Mouse (Mus musculus) CH12.LX (cell line): Measurements from ENCODE around the gene Thoc3. TPM values are rescaled to one million over a fixed set of nuclear protein-coding genes. Genes with fewer than 3 reads are reported as not detected.
A peak's percentile ranks its signal among the peaks of the same experiment; 100 is the strongest.

Experiments used
- DNase-seq: peaks from one replicate; pipeline ENCODE4 v3.0.0-alpha.2; 2013; ENCODE audit errors: extremely low read depth
- H3K27ac ChIP-seq: 2 replicates; pipeline ENCODE4 v1.5.1; 2012; ENCODE audit warnings: low read depth, mild to moderate bottlenecking, control low read depth, moderate library complexity; ENCODE audit not compliant: insufficient read depth
- H3K27me3 ChIP-seq: replicated peaks from 2 replicates; pipeline ENCODE3; 2012; ENCODE audit warnings: inconsistent platforms
- H3K36me3 ChIP-seq, 2 experiments: replicated peaks in 1 of 2; 2 replicates each; pipeline versions ENCODE3 to v1.6.1; 2012; ENCODE audit warnings: inconsistent platforms in 1 of 2, low read length in 1 of 2, mild to moderate bottlenecking in 1 of 2, mixed read lengths in 1 of 2, moderate library complexity in 1 of 2; ENCODE audit not compliant: control insufficient read depth in 1 of 2, insufficient read depth in 1 of 2
- H3K4me1 ChIP-seq, 2 experiments: 2 replicates each; pipeline ENCODE4 v1.6.1; 2012; ENCODE audit warnings: inconsistent platforms in 1 of 2, moderate library complexity in 1 of 2; ENCODE audit not compliant: insufficient read depth in 2 of 2, control insufficient read depth in 1 of 2
- H3K4me2 ChIP-seq: 2 replicates; pipeline ENCODE4 v1.6.1; 2012; ENCODE audit warnings: low read depth, mild to moderate bottlenecking, control low read depth; ENCODE audit not compliant: poor library complexity, insufficient read depth, severe bottlenecking
- H3K4me3 ChIP-seq, 3 experiments: fragments of 150-350 bp in 1 of 3; sonication (generic) in 1 of 3; replicated peaks in 1 of 3; 2 replicates each; pipeline versions ENCODE3 to v1.5.1; 2011 to 2012; ENCODE audit warnings: low read depth in 2 of 3, low read length in 2 of 3, mild to moderate bottlenecking in 2 of 3, moderate library complexity in 2 of 3, control low read depth in 1 of 3, improper control_type of control experiment in 1 of 3, inconsistent platforms in 1 of 3, mixed read lengths in 1 of 3; ENCODE audit not compliant: poor library complexity in 1 of 3
- H3K79me2 ChIP-seq: replicated peaks from 2 replicates; pipeline ENCODE4 v1.6.1; 2012; ENCODE audit warnings: mild to moderate bottlenecking, moderate library complexity; ENCODE audit not compliant: control insufficient read depth, poor library complexity, insufficient read depth, severe bottlenecking; ENCODE audit errors: extremely low read depth
- H3K9ac ChIP-seq: 2 replicates; pipeline ENCODE4 v1.6.1; 2012; ENCODE audit warnings: low read depth, mild to moderate bottlenecking, control low read depth, moderate library complexity; ENCODE audit not compliant: insufficient read depth
- H3K9me3 ChIP-seq: replicated peaks from 2 replicates; pipeline ENCODE3; 2012; ENCODE audit warnings: low read length, inconsistent platforms, mixed read lengths
- CHD1 ChIP-seq: IDR thresholded peaks from 2 replicates; pipeline ENCODE4 v1.6.1; 2012; ENCODE audit warnings: low read depth, low read length, improper control_type of control experiment, inconsistent platforms
- CTCF ChIP-seq, 2 experiments: IDR thresholded peaks in 1 of 2; conservative IDR thresholded peaks in 1 of 2; 2 replicates each; pipeline ENCODE4 v1.5.1; 2011 to 2012; ENCODE audit warnings: low read depth in 2 of 2, low read length in 2 of 2, improper control_type of control experiment in 1 of 2, inconsistent platforms in 1 of 2, mild to moderate bottlenecking in 1 of 2, moderate library complexity in 1 of 2
- E2F4 ChIP-seq: IDR thresholded peaks from 2 replicates; pipeline ENCODE4 v1.6.1; 2011; ENCODE audit warnings: low read depth, low read length, improper control_type of control experiment; ENCODE audit not compliant: insufficient replicate concordance
- ELF1 ChIP-seq: IDR thresholded peaks from 2 replicates; pipeline ENCODE4 v1.6.1; 2014; ENCODE audit warnings: low read depth, mild to moderate bottlenecking, inconsistent platforms, low read length, improper control_type of control experiment
- EP300 ChIP-seq: IDR thresholded peaks from 2 replicates; pipeline ENCODE4 v1.6.1; 2011; ENCODE audit warnings: low read length, improper control_type of control experiment
- ETS1 ChIP-seq: conservative IDR thresholded peaks from 2 replicates; pipeline ENCODE4 v1.6.1; 2012; ENCODE audit warnings: low read depth, mild to moderate bottlenecking, inconsistent platforms, low read length, improper control_type of control experiment, moderate library complexity
- HCFC1 ChIP-seq: IDR thresholded peaks from 2 replicates; pipeline ENCODE4 v1.6.1; 2012; ENCODE audit warnings: low read depth, mild to moderate bottlenecking, inconsistent platforms, low read length, improper control_type of control experiment
- IRF4 ChIP-seq: IDR thresholded peaks from 2 replicates; pipeline ENCODE4 v1.6.1; 2014; ENCODE audit warnings: low read depth, mild to moderate bottlenecking, inconsistent platforms, low read length, improper control_type of control experiment
- JUN ChIP-seq: IDR thresholded peaks from 2 replicates; pipeline ENCODE4 v1.6.1; 2011; ENCODE audit warnings: low read depth, mild to moderate bottlenecking, low read length, improper control_type of control experiment, moderate library complexity; ENCODE audit not compliant: insufficient read depth
- KAT2A ChIP-seq: IDR thresholded peaks from 2 replicates; pipeline ENCODE4 v1.6.1; 2012; ENCODE audit warnings: low read length, improper control_type of control experiment, inconsistent platforms; ENCODE audit not compliant: insufficient replicate concordance
- MAX ChIP-seq: IDR thresholded peaks from 2 replicates; pipeline ENCODE4 v1.6.1; 2011; ENCODE audit warnings: low read length, improper control_type of control experiment
- MAZ ChIP-seq: IDR thresholded peaks from 2 replicates; pipeline ENCODE4 v1.6.1; 2012; ENCODE audit warnings: low read depth, mild to moderate bottlenecking, inconsistent platforms, low read length, improper control_type of control experiment, moderate library complexity
- MEF2A ChIP-seq: IDR thresholded peaks from 2 replicates; pipeline ENCODE4 v1.6.1; 2014; ENCODE audit warnings: low read depth, mild to moderate bottlenecking, inconsistent platforms, low read length, improper control_type of control experiment, borderline replicate concordance
- NRF1 ChIP-seq: IDR thresholded peaks from 2 replicates; pipeline ENCODE4 v1.6.1; 2014; ENCODE audit warnings: low read depth, mild to moderate bottlenecking, inconsistent platforms, low read length, improper control_type of control experiment, moderate library complexity
- PAX5 ChIP-seq: IDR thresholded peaks from 2 replicates; pipeline ENCODE4 v1.6.1; 2012; ENCODE audit warnings: low read length, inconsistent platforms, mixed read lengths
- RAD21 ChIP-seq: IDR thresholded peaks from 2 replicates; pipeline ENCODE4 v1.6.1; 2011; ENCODE audit warnings: low read depth, mild to moderate bottlenecking, low read length, improper control_type of control experiment, moderate library complexity
- RCOR1 ChIP-seq: conservative IDR thresholded peaks from 2 replicates; pipeline ENCODE4 v1.6.1; 2012; ENCODE audit warnings: low read depth, mild to moderate bottlenecking, inconsistent platforms, low read length, improper control_type of control experiment
- SIN3A ChIP-seq: IDR thresholded peaks from 2 replicates; pipeline ENCODE4 v1.6.1; 2012; ENCODE audit warnings: low read length, improper control_type of control experiment, inconsistent platforms
- SMC3 ChIP-seq: IDR thresholded peaks from 2 replicates; pipeline ENCODE4 v1.6.1; 2011; ENCODE audit warnings: low read depth, low read length, improper control_type of control experiment
- TBP ChIP-seq: conservative IDR thresholded peaks from 2 replicates; pipeline ENCODE4 v1.6.1; 2011; ENCODE audit warnings: low read depth, low read length, improper control_type of control experiment
- TCF12 ChIP-seq: IDR thresholded peaks from 2 replicates; pipeline ENCODE4 v1.6.1; 2014; ENCODE audit warnings: low read depth, mild to moderate bottlenecking, inconsistent platforms, low read length, improper control_type of control experiment
- USF1 ChIP-seq: IDR thresholded peaks from 2 replicates; pipeline ENCODE4 v1.6.1; 2014; ENCODE audit warnings: low read depth, mild to moderate bottlenecking, inconsistent platforms, low read length, improper control_type of control experiment
- USF2 ChIP-seq: conservative IDR thresholded peaks from 2 replicates; pipeline ENCODE4 v1.6.1; 2011; ENCODE audit warnings: low read depth, low read length, improper control_type of control experiment
- ZNF384 ChIP-seq: IDR thresholded peaks from 2 replicates; pipeline ENCODE4 v1.6.1; 2012; ENCODE audit warnings: low read depth, low read length, improper control_type of control experiment, inconsistent platforms
- dilution Hi-C: fragments of 300-500 bp; cut with MboI; formaldehyde crosslinking; loops from 2 replicates; pipeline ENCODE4 v1.14.3; 2020; ENCODE audit warnings: low sequenced_read_pairs; ENCODE audit not compliant: extremely low pct_unique_long_range_greater_than_20kb, extremely low pct_ligation_motif_present
- in situ Hi-C: fragments of 300-500 bp; cut with MboI; formaldehyde crosslinking; loops from 3 replicates; pipeline ENCODE4 v1.14.3; 2019; ENCODE audit warnings: low sequenced_read_pairs, low pct_ligation_motif_present, low pct_unique_long_range_greater_than_20kb, mixed read lengths
- polyA plus RNA-seq: library from polyadenylated mRNA; unstranded; fragments of >175 nt; gene quantifications from 2 replicates; pipeline ENCODE4 v1.2.1, GENCODE M21; 2012; ENCODE audit warnings: low read depth; ENCODE audit not compliant: insufficient read length
- total RNA-seq, 2 experiments: library from RNA; depleted of rRNA; stranded (reverse); fragments of 300-350 nt in 1 of 2; fragments of >200 nt in 1 of 2; gene quantifications; 2 replicates each; pipeline ENCODE4 v1.2.3; 2012 to 2014

Thoc3 gene
- total and polyA plus RNA-seq, 3 experiments, result 72.1 to 93.1 (median 77.5) TPM

DNA sequence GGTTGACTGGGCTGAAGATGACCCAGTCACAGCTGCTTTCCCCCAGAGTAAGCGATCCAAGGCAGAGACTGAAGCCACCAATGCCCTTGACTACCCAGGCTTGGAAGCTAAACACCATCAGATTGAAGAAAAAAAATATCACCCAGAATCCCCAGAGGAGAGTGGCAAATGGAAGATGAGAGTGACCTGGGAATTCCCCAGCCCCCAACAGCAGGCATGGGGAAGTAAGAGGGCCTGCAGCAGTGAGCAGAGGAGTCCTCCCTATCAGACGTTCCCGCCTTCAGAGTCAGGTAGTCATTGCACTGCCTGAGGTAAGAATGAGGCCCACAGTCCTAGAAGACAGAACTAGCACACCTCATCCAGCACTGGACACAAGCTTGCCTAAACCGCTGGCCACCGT, 21.8 kb upstream of the Thoc3 start:
- Histone ChIP-seq H3K4me3 (no peak overlapping the region), H3K36me3 (no peaks in the 10 kb centered on the region), H3K27ac (no peak overlapping the region), H3K4me1 (peaks cover 7 to 25% of the 10 kb centered on the region in 2 experiments), H3K9ac (no peak overlapping the region), H3K79me2 (no peaks in the 10 kb centered on the region), H3K27me3 (no peaks in the 10 kb centered on the region), H3K4me2 (no peak overlapping the region), H3K9me3 (no peaks in the 10 kb centered on the region)
- dilution Hi-C loops, result no loop called here
- in situ Hi-C loops, result no loop called here
- peak; percentile 73 for DNase-seq
- 0 out of 2 replicates have a peak, but pooled peaks have one; percentile 2 for TF ChIP-seq TCF12
- TF ChIP-seq SMC3, result no peak
- TF ChIP-seq E2F4, result peak; percentile 50; the same call in 1 of the 2 replicates
- TF ChIP-seq MAX, result 0 out of 2 replicates have a peak, but pooled peaks have one; percentile 41
- no peak for TF ChIP-seq TBP
- no peak for TF ChIP-seq KAT2A
- TF ChIP-seq PAX5, result no peak
- 0 out of 2 replicates have a peak, but pooled peaks have one; percentile 13 for TF ChIP-seq ETS1
- TF ChIP-seq IRF4, result 0 out of 2 replicates have a peak, but pooled peaks have one; percentile 62
- no peak for TF ChIP-seq CTCF (conservative IDR thresholded peaks at IDR 0.05 in 1 of 2, IDR thresholded peaks at IDR 0.05 in 1 of 2; ENCODE audit: low read depth in 2 of 2, low read length in 2 of 2)
- peak; percentile 90 for TF ChIP-seq ZNF384
- no peak for TF ChIP-seq HCFC1
- no peak for TF ChIP-seq USF2
- TF ChIP-seq CHD1, result no peak
- TF ChIP-seq MEF2A, result 0 out of 2 replicates have a peak, but pooled peaks have one; percentile 21
- no peak for TF ChIP-seq JUN
- no peak for TF ChIP-seq RAD21
- TF ChIP-seq EP300, result peak; percentile 38; the same call in 1 of the 2 replicates
- TF ChIP-seq SIN3A, result no peak
- TF ChIP-seq ELF1, result peak; percentile 45; the same call in 1 of the 2 replicates
- 0 out of 2 replicates have a peak, but pooled peaks have one; percentile 42 for TF ChIP-seq MAZ
- no peak for TF ChIP-seq USF1
- no peak for TF ChIP-seq NRF1
- no peak for TF ChIP-seq RCOR1
